Mouse (Mus musculus): ENCODE measurements around the gene Ttc39a. TPM values are rescaled to one million over a fixed set of nuclear protein-coding genes. Genes with fewer than 3 reads are reported as not detected.
A peak's percentile ranks its signal among the peaks of the same experiment; 100 is the strongest.
"Not testable (repeated sequence)": the region's sequence is repeated elsewhere in the genome, so short reads cannot be mapped to it uniquely, and the experiment has no call there.

Gene Ttc39a
- 8.8 and 9.7 TPM in 2 replicates for polyA plus RNA-seq (2015; fragmentation: Nextera tagmentation; extraction: Ambion mirVana)

- Histone ChIP-seq H3K27ac (replicated peaks) (peak within 1 kb of the TSS; percentile 91), H3K4me1 (peaks cover 54% of the 10 kb centered on the region)
Observed at GRCm38 (mm10) chr4:109406486-109407175, at the start of gene Ttc39a. Gene Ttc39a (plus strand): TSS chr4:109406623.

GRCm38 (mm10) chr4:109378107-109378506 lies 28.3 kb upstream of the Ttc39a start:
- no peaks in the 10 kb centered on the region for H3K4me1 ChIP-seq
- no peaks in the 10 kb centered on the region for H3K27me3 ChIP-seq (replicated peaks)
- ATAC-seq (ENCODE audit: extremely low read depth, insufficient number of reproducible peaks, low FRiP score, low TSS enrichment) = no peak
- peaks cover 81% of the 10 kb centered on the region for H3K36me3 ChIP-seq
- H3K27ac ChIP-seq (replicated peaks) = no peak overlapping the region
- no peak overlapping the region for H3K4me2 ChIP-seq
- 80% methylated on average over 1 of the region's 1 CpGs for WGBS
- no peaks in the 10 kb centered on the region for H3K9me3 ChIP-seq
- H3K4me3 ChIP-seq = no peak overlapping the region
- no peak overlapping the region for H3K9ac ChIP-seq

More at GRCm38 (mm10) chr4:109406486-109407175, at the start of gene Ttc39a:
- Histone ChIP-seq H3K9me3 (no peaks in the 10 kb centered on the region), H3K9ac (peak within 1 kb of the TSS; percentile 87), H3K4me3 (peak within 1 kb of the TSS; percentile 67), H3K27me3 (replicated peaks) (no peaks in the 10 kb centered on the region), H3K36me3 (peaks cover 15% of the 10 kb centered on the region), H3K4me2 (peak within 1 kb of the TSS; percentile 88)
- WGBS = under 1% methylated on average over 46 of the region's 56 CpGs
- peak; percentile 64 for ATAC-seq (ENCODE audit: extremely low read depth, insufficient number of reproducible peaks, low FRiP score, low TSS enrichment)

DNA sequence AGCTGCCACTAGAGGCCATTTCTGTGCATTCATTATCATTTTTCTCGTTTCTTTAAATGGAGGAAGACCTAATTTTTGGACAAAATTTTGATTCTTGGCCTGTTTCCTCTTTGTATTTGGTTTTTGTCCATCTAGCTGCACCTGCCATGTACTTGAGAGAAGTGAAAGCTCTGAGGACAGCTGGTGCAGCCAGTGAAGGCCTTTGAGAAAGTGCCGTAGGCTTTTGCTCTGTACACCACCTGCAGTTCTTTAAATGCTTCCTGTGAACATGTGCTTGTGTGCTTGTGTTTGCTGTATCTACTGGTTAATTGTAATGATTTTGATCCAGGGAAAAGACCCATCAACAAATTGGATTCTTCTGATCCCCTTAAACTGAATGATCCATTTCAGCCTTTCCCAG lies 24.0 kb upstream of the Ttc39a start:
- Histone ChIP-seq H3K4me1 (no peaks in the 10 kb centered on the region), H3K4me2 (no peak overlapping the region), H3K9me3 (no peaks in the 10 kb centered on the region), H3K36me3 (peaks cover 58% of the 10 kb centered on the region), H3K27me3 (replicated peaks) (no peaks in the 10 kb centered on the region), H3K9ac (no peak overlapping the region), H3K4me3 (no peak overlapping the region), H3K27ac (replicated peaks) (no peak overlapping the region)
- ATAC-seq (ENCODE audit: extremely low read depth, insufficient number of reproducible peaks, low FRiP score, low TSS enrichment) = no peak
- 78% methylated on average over 2 of the region's 2 CpGs for WGBS

DNA sequence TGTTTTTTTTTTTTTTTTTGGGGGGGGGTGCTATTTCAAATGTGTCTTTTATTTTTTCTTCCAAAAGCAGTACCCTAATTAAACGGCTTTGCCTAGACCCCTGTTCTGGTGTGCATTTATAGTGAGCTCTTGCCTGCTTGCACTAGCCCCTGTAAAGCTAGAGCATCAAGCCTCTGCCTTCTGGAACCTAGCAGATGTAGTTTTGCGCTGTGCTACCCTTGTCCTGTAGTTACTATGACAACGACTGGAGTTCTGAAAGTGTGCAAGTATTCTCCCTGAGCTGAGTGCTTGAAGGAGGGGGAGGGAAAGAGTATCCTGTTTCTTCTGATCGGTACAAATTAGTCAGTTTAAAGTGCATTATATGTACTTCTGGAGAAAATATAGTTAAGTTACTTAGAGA lies 20.8 kb upstream of the Ttc39a start:
- Histone ChIP-seq H3K9ac (no peak overlapping the region), H3K4me1 (no peaks in the 10 kb centered on the region), H3K4me3 (no peak overlapping the region), H3K36me3 (peaks cover 43% of the 10 kb centered on the region), H3K27ac (replicated peaks) (no peak overlapping the region), H3K27me3 (replicated peaks) (no peaks in the 10 kb centered on the region), H3K4me2 (no peak overlapping the region), H3K9me3 (no peaks in the 10 kb centered on the region)
- ATAC-seq (ENCODE audit: extremely low read depth, insufficient number of reproducible peaks, low FRiP score, low TSS enrichment) = no peak
- 84% methylated on average over 4 of the region's 4 CpGs for WGBS

GRCm38 (mm10) chr4:109393229-109393779 lies 13.1 kb upstream of the Ttc39a start:
- H3K27ac ChIP-seq (replicated peaks) = no peak overlapping the region
- 65% methylated on average over 6 of the region's 6 CpGs for WGBS
- peaks cover 15% of the 10 kb centered on the region for H3K36me3 ChIP-seq
- H3K27me3 ChIP-seq (replicated peaks) = no peaks in the 10 kb centered on the region
- ATAC-seq (ENCODE audit: extremely low read depth, insufficient number of reproducible peaks, low FRiP score, low TSS enrichment) = no peak
- no peaks in the 10 kb centered on the region for H3K9me3 ChIP-seq
- H3K4me1 ChIP-seq = peaks cover 15% of the 10 kb centered on the region
- H3K9ac ChIP-seq = no peak overlapping the region
- H3K4me3 ChIP-seq = no peak overlapping the region
- peak overlapping the region; percentile 66; the same call in 1 of the 2 replicates for H3K4me2 ChIP-seq

DNA sequence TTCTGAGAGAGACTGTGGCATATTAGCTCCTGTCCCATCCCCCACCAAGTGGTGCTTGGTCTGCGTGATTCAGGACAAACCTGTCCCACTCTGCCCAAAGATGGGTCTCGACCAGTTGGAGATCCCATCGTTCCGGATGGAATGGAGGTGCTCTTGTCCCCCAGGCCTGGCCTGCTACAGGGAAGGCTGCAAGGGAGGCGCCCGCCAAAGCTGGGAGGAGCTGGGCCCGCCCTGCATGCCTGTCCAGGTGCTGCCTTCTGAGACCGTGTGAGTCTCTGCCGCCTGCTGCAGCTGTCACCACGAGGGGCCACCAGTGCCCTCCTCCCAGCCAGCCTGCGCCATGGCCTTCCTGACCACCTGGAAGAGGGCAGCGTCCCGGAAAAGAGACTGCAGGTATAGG lies 12.5 kb upstream of the Ttc39a start:
- WGBS = 8% methylated on average over 13 of the region's 13 CpGs

GRCm38 (mm10) chr4:109394314-109395074 lies 11.9 kb upstream of the Ttc39a start:
- Histone ChIP-seq H3K4me1 (peaks cover 15% of the 10 kb centered on the region), H3K27me3 (replicated peaks) (no peaks in the 10 kb centered on the region), H3K36me3 (peaks cover 3% of the 10 kb centered on the region; the same call in 1 of the 2 replicates), H3K4me3 (peak overlapping the region; percentile 33), H3K27ac (replicated peaks) (no peak overlapping the region), H3K4me2 (peak overlapping the region; percentile 66), H3K9me3 (no peaks in the 10 kb centered on the region), H3K9ac (peak overlapping the region; percentile 53)
- WGBS = 21% methylated on average over 13 of the region's 13 CpGs
- ATAC-seq (ENCODE audit: extremely low read depth, insufficient number of reproducible peaks, low FRiP score, low TSS enrichment) = no peak

More for the DNA sequence above, 12.5 kb upstream of the Ttc39a start:
- Histone ChIP-seq H3K9ac (peak overlapping the region; percentile 53), H3K27me3 (replicated peaks) (no peaks in the 10 kb centered on the region), H3K4me1 (peaks cover 15% of the 10 kb centered on the region), H3K4me3 (peak overlapping the region; percentile 33), H3K27ac (replicated peaks) (no peak overlapping the region), H3K9me3 (no peaks in the 10 kb centered on the region), H3K4me2 (peak overlapping the region; percentile 66), H3K36me3 (peaks cover 9% of the 10 kb centered on the region)
- ATAC-seq (ENCODE audit: extremely low read depth, insufficient number of reproducible peaks, low FRiP score, low TSS enrichment) = no peak

GRCm38 (mm10) chr4:109400366-109400980 lies 6.0 kb upstream of the Ttc39a start:
- H3K9ac ChIP-seq = no peak overlapping the region
- whole genome bisulfite sequencing = 82% methylated on average over 10 of the region's 10 CpGs

GRCm38 (mm10) chr4:109401176-109401689 lies 5.2 kb upstream of the Ttc39a start:
- no peak for ATAC-seq (ENCODE audit: extremely low read depth, insufficient number of reproducible peaks, low FRiP score, low TSS enrichment)
- Histone ChIP-seq H3K4me2 (no peak overlapping the region), H3K36me3 (peaks cover 15% of the 10 kb centered on the region), H3K9ac (no peak overlapping the region), H3K27ac (replicated peaks) (no peak overlapping the region), H3K27me3 (replicated peaks) (no peaks in the 10 kb centered on the region), H3K9me3 (no peaks in the 10 kb centered on the region), H3K4me1 (peaks cover 18% of the 10 kb centered on the region), H3K4me3 (no peak overlapping the region)
- WGBS = 55% methylated on average over 5 of the region's 5 CpGs

More at GRCm38 (mm10) chr4:109400366-109400980, 6.0 kb upstream of the Ttc39a start:
- Histone ChIP-seq H3K4me3 (no peak overlapping the region), H3K4me1 (peaks cover 10% of the 10 kb centered on the region), H3K27me3 (replicated peaks) (no peaks in the 10 kb centered on the region), H3K27ac (replicated peaks) (no peak overlapping the region), H3K36me3 (peaks cover 15% of the 10 kb centered on the region), H3K4me2 (no peak overlapping the region), H3K9me3 (no peaks in the 10 kb centered on the region)
- ATAC-seq (ENCODE audit: extremely low read depth, insufficient number of reproducible peaks, low FRiP score, low TSS enrichment) = no peak

GRCm38 (mm10) chr4:109404908-109405307 lies 1.5 kb upstream of the Ttc39a start:
- not testable (repeated sequence) for H3K9ac ChIP-seq; H3K27me3 ChIP-seq (replicated peaks); H3K9me3 ChIP-seq; ATAC-seq (ENCODE audit: extremely low read depth, insufficient number of reproducible peaks, low FRiP score, low TSS enrichment); H3K27ac ChIP-seq (replicated peaks)
- H3K36me3 ChIP-seq = peaks cover 15% of the 10 kb centered on the region
- WGBS = 86% methylated on average over 3 of the region's 3 CpGs
- peak overlapping the region; percentile 67; the same call in 1 of the 2 replicates for H3K4me3 ChIP-seq
- peak overlapping the region; percentile 88 for H3K4me2 ChIP-seq
- H3K4me1 ChIP-seq = peaks cover 37% of the 10 kb centered on the region

DNA sequence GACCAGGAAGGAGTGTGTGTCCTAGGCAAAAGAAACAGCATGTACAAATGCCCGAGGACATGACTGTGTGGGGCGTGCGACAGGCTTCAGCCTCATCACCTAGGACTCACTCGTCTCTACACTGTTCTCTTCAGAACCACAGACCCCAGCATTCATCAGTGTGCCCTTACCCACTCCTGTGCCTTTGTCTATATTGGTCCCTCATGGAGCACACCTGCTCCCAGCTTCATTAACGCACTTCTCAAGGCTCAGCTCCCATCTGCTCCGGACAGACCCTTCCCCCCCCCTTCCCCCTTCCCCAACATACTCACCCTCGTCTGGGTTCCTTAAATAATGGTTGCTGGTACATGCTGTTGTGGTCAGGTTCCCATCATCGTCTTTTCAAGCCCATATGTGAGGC lies 1.0 kb upstream of the Ttc39a start:
- H3K4me3 ChIP-seq = peak overlapping the region; percentile 67
- no peak for ATAC-seq (ENCODE audit: extremely low read depth, insufficient number of reproducible peaks, low FRiP score, low TSS enrichment)
- WGBS = 55% methylated on average over 8 of the region's 8 CpGs
- H3K9ac ChIP-seq = peak overlapping the region; percentile 87
- peaks cover 42% of the 10 kb centered on the region for H3K4me1 ChIP-seq
- H3K4me2 ChIP-seq = peak overlapping the region; percentile 88
- peaks cover 15% of the 10 kb centered on the region for H3K36me3 ChIP-seq
- H3K27me3 ChIP-seq (replicated peaks) = no peaks in the 10 kb centered on the region
- peak overlapping the region; percentile 91 for H3K27ac ChIP-seq (replicated peaks)
- no peaks in the 10 kb centered on the region for H3K9me3 ChIP-seq

Measured in heart, embryonic 13.5 days (tissue).